Mouse (Mus musculus) liver, embryonic 16.5 days (tissue): ENCODE data around the gene Eif4g1. TPM values are rescaled to one million over a fixed set of nuclear protein-coding genes. Genes with fewer than 3 reads are reported as not detected.

Experiments used
- ATAC-seq: fragments of 200-750 bp; cut with Nextera tagmentation; 2 replicates; pipeline ENCODE4 v1.8.0; 2017; ENCODE audit warnings: low read depth, mild to moderate bottlenecking, moderate number of reproducible peaks, moderate library complexity
- H3K27ac ChIP-seq: fragments of 300-500 bp; sonication (generic); 2 replicates; pipeline ENCODE4 v1.5.1; 2014; ENCODE audit warnings: mild to moderate bottlenecking, low read length
- H3K27me3 ChIP-seq: fragments of 300-500 bp; sonication (generic); 2 replicates; pipeline ENCODE4 v1.6.1; 2014; ENCODE audit warnings: low read depth, low read length, mixed read lengths; ENCODE audit not compliant: control insufficient read depth, insufficient read depth
- H3K36me3 ChIP-seq: fragments of 300-500 bp; sonication (generic); 2 replicates; pipeline ENCODE4 v1.6.1; 2014; ENCODE audit warnings: mild to moderate bottlenecking; ENCODE audit not compliant: control insufficient read depth, insufficient read depth
- H3K4me1 ChIP-seq: fragments of 300-500 bp; sonication (generic); 2 replicates; pipeline ENCODE4 v1.6.1; 2014; ENCODE audit warnings: low read depth, low read length, mixed read lengths; ENCODE audit not compliant: control insufficient read depth
- H3K4me2 ChIP-seq: fragments of 300-500 bp; sonication (generic); 2 replicates; pipeline ENCODE4 v1.6.1; 2014; ENCODE audit warnings: low read depth, low read length, mixed read lengths
- H3K4me3 ChIP-seq: fragments of 300-500 bp; sonication (generic); 2 replicates; pipeline ENCODE4 v1.5.1; 2014; ENCODE audit warnings: low read depth, mild to moderate bottlenecking, low read length
- H3K9ac ChIP-seq: fragments of 300-500 bp; sonication (generic); 2 replicates; pipeline ENCODE4 v1.6.1; 2014; ENCODE audit warnings: low read depth, low read length
- H3K9me3 ChIP-seq: fragments of 300-500 bp; sonication (generic); replicated peaks from 2 replicates; pipeline ENCODE4 v1.6.1; 2016; ENCODE audit warnings: low read length; ENCODE audit not compliant: control insufficient read depth
- WGBS: fragments of 180-500 bp; shearing (Covaris S2); extraction: QIAGEN DNeasy Blood & Tissue Kit; methylation state at CpG from one replicate; pipeline ENCODE4 v1.1.7; 2014; ENCODE audit not compliant: insufficient replicate concordance; 5-methylcytosine and 5-hydroxymethylcytosine counted together
- polyA plus RNA-seq: library from polyadenylated mRNA; unstranded; fragments of >200 nt; fragmentation: Nextera tagmentation; extraction: Ambion mirVana; gene quantifications from 2 replicates; pipeline ENCODE4 v1.2.1, GENCODE M21; 2015

The Eif4g1 gene
- polyA plus RNA-seq, 1 experiment from 2014 or later: 89.4 TPM

DNA sequence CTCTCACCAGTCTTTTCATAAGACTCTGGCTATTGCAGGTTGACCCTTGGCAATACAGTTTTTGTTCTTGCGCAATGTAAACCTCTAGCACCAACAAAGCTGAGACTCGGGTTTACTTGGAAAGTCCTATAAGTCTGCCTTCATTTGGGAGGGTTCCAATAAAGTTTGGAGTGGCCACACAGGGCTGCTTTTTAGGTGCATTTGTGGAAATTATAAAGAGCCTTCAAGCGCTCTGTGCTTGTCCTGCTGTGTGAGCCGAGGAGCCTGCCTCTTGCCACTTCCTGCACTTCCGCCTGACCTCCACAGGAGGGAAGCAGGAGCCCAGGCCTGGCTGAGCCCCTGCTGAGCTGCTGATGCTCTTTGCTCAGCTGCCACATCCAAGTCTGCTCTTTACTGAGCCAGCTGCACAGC, 56.2 kb downstream of the Eif4g1 start:
- WGBS: 27% methylated on average over 5 of the region's 5 CpGs
- H3K9me3 ChIP-seq: no peaks in the 10 kb centered on the region
- no peaks in the 10 kb centered on the region; the same call in 1 of the 2 replicates for H3K27me3 ChIP-seq
- H3K4me1 ChIP-seq: peaks cover 7% of the 10 kb centered on the region
- H3K4me3 ChIP-seq: no peak overlapping the region
- H3K4me2 ChIP-seq: no peak overlapping the region
- 0 out of 2 replicates have a peak, but pooled peaks cover 3% of the 10 kb centered on the region for H3K36me3 ChIP-seq
- H3K9ac ChIP-seq: no peak overlapping the region
- peak; percentile 64 for ATAC-seq
- H3K27ac ChIP-seq: no peak overlapping the region

- H3K4me3 ChIP-seq: no peak overlapping the region
- H3K27ac ChIP-seq: no peak overlapping the region
- H3K4me1 ChIP-seq: peaks cover 7% of the 10 kb centered on the region
- H3K36me3 ChIP-seq: 0 out of 2 replicates have a peak, but pooled peaks cover under 1% of the 10 kb centered on the region
- no peaks in the 10 kb centered on the region for H3K9me3 ChIP-seq
- no peak overlapping the region for H3K4me2 ChIP-seq
- WGBS: 72% methylated on average over 7 of the region's 7 CpGs
- H3K9ac ChIP-seq: no peak overlapping the region
- ATAC-seq: no peak
- H3K27me3 ChIP-seq: peaks cover under 1% of the 10 kb centered on the region; the same call in 1 of the 2 replicates
Measured at GRCm38 (mm10) chr16:20725321-20725720, 57.2 kb downstream of the Eif4g1 start.

DNA sequence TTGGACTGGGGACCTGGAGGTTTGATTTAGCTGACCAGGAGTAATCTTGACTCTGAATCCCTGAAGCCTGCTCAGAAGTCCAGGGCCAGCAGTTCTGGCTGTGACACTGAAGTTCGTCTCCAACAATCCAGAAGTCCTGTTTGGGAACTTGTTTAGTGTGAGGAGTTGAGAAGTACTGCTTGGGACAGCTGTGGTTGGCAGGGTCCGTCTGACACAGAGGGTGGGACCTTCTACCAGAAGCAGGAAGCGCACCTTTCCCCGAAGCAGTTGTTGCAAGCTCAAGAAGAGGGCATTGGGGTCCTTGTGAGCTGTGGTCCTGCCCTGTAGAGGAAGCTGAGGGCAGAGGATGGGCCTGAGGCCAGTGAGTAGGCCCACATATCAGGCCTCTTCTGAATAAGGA, 57.6 kb downstream of the Eif4g1 start:
- peaks cover 5% of the 10 kb centered on the region; the same call in 1 of the 2 replicates for H3K27me3 ChIP-seq
- H3K36me3 ChIP-seq: no peaks in the 10 kb centered on the region
- H3K27ac ChIP-seq: no peak overlapping the region
- 54% methylated on average over 4 of the region's 4 CpGs for WGBS
- no peaks in the 10 kb centered on the region for H3K9me3 ChIP-seq
- H3K9ac ChIP-seq: no peak overlapping the region
- H3K4me1 ChIP-seq: peaks cover 7% of the 10 kb centered on the region
- ATAC-seq: no peak
- H3K4me3 ChIP-seq: no peak overlapping the region
- H3K4me2 ChIP-seq: no peak overlapping the region

DNA sequence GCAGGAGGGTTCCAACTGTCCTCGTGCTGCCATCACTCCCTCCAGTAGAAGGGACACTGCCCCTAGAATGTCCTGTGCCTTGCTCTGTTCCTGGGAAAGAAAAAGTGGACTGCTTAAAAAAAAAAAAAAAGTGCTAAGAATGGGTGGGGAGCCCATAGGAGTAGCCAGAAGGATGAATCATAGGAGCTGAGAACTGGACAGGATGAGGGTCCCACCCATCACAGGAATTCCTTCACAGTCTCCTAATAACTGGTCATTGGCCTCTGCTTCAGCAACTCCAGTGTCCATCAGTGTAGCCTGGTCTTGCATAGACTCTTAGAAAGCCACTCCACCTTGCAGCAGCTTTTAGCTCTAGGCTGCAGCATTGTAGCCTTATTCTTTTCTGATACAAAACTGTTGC, 58.3 kb downstream of the Eif4g1 start:
- H3K36me3 ChIP-seq: no peaks in the 10 kb centered on the region
- no peak for ATAC-seq
- peaks cover 7% of the 10 kb centered on the region for H3K4me1 ChIP-seq
- WGBS: 35% methylated on average over 1 of the region's 1 CpGs
- H3K4me2 ChIP-seq: no peak overlapping the region
- H3K9me3 ChIP-seq: no peaks in the 10 kb centered on the region
- no peak overlapping the region for H3K27ac ChIP-seq
- no peak overlapping the region for H3K4me3 ChIP-seq
- no peak overlapping the region for H3K9ac ChIP-seq
- H3K27me3 ChIP-seq: peaks cover 7% of the 10 kb centered on the region

DNA sequence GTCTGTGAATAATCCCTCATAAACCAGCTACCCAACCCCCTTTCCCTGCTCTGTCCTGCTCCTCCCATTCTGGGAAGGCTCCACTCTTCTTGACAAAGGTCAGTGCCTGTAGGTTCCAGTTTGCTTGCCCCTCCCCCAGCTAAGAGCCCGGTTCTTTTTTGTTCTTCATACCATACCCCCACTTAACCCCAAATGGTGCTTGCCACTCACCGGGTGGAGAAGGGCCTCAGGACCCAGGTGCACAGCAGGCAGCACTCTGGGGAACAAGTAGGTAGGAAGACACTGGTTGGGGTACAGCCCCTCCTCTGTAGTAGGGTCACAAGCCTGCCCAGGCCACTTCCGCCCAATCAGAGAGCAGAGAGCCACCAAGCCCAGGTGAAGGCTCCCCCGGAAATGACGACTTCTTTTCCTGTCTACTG, 62.2 kb downstream of the Eif4g1 start:
- no peaks in the 10 kb centered on the region for H3K36me3 ChIP-seq
- no peaks in the 10 kb centered on the region for H3K9me3 ChIP-seq
- peak overlapping the region; percentile 45 for H3K4me3 ChIP-seq
- 30% methylated on average over 5 of the region's 5 CpGs for WGBS
- no peaks in the 10 kb centered on the region for H3K4me1 ChIP-seq
- peak overlapping the region; percentile 21; the same call in 1 of the 2 replicates for H3K4me2 ChIP-seq
- H3K27me3 ChIP-seq: peaks cover 46% of the 10 kb centered on the region
- H3K9ac ChIP-seq: no peak overlapping the region
- peak; percentile 92 for ATAC-seq
- H3K27ac ChIP-seq: peak overlapping the region; percentile 72

DNA sequence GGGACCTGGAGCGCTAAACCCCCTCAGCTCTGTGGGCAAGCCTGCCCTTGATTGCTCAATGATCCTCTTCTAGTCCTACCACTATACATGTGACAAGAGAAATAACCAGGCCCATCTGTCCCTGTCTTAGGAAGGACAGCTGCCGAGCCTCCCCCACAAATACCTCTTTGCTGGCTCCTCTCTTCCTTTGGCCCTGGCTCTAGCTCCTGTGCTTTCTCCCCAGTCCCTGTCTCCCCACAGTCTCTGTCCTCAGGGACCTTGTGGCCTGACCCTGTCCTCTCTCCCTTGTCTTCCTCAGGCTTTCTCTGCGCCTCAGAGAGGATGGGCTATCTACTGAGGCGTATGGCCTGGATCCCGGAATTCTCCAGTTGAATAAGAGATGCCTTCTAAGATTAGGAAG, 63.6 kb downstream of the Eif4g1 start:
- no peak for ATAC-seq
- no peaks in the 10 kb centered on the region for H3K4me1 ChIP-seq
- 45% methylated on average over 5 of the region's 5 CpGs for whole genome bisulfite sequencing
- no peaks in the 10 kb centered on the region for H3K36me3 ChIP-seq
- H3K9ac ChIP-seq: no peak overlapping the region
- no peaks in the 10 kb centered on the region for H3K9me3 ChIP-seq
- H3K4me2 ChIP-seq: no peak overlapping the region
- H3K27me3 ChIP-seq: peaks cover 56% of the 10 kb centered on the region
- no peak overlapping the region for H3K27ac ChIP-seq
- no peak overlapping the region for H3K4me3 ChIP-seq

- no peak for ATAC-seq
- Histone ChIP-seq H3K27ac (no peak overlapping the region), H3K4me1 (no peaks in the 10 kb centered on the region), H3K27me3 (peaks cover 56% of the 10 kb centered on the region), H3K4me3 (peak overlapping the region; percentile 49), H3K9ac (peak overlapping the region; percentile 51), H3K36me3 (no peaks in the 10 kb centered on the region), H3K9me3 (no peaks in the 10 kb centered on the region), H3K4me2 (peak overlapping the region; percentile 61)
- 3% methylated on average over 26 of the region's 30 CpGs for WGBS
Measured at GRCm38 (mm10) chr16:20732251-20732924, 64.3 kb downstream of the Eif4g1 start.

DNA sequence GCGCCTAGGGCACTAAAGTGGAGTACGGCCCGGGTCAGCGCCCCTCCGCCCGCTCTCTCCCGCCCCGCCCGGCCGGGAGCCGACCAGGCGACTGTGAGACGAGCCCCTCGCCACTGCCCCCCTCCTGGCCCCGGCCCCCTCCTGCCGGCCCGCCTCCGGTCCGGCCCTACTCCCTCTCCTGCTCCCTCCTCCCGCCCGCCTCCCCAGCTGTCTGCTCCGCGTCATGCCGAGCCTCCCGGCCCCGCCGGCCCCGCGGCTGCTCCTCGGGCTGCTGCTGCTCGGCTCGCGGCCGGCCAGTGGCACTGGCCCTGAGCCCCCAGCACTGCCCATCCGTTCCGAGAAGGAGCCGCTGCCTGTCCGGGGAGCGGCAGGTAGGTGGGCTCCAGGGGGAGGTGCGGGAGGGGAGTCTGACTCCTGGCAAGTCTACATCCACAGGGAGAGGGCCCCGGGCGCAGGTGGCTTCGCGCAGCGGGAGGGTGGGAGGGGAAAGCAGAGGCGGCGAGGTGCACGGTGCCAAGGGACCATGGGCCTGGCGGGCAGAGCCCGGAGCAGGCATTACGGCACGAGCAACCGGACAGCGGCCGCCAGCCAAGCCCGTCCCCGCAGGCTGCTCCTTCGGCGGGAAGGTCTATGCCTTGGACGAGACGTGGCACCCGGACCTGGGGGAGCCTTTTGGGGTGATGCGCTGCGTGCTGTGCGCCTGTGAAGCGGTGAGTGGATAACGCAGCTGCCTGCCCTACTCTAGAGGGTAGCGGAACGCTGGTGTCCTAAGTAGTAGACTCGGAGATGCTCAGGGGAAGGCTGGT, 65.0 kb downstream of the Eif4g1 start, which contains the start of gene Chrd:
Gene Chrd (plus strand): TSS at position 203 of the 806 bp plus-strand sequence.
- Histone ChIP-seq H3K4me3 (peak within 1 kb of the TSS; percentile 49), H3K36me3 (no peaks in the 10 kb centered on the region), H3K27me3 (peaks cover 56% of the 10 kb centered on the region), H3K4me2 (peak within 1 kb of the TSS; percentile 61), H3K4me1 (no peaks in the 10 kb centered on the region), H3K9ac (peak within 1 kb of the TSS; percentile 51), H3K9me3 (no peaks in the 10 kb centered on the region), H3K27ac (no peak within 1 kb of the TSS)
- 2% methylated on average over 55 of the region's 70 CpGs for WGBS
- peak; percentile 37 for ATAC-seq
